Mouse (Mus musculus): ENCODE measurements around the gene Hist1h3c.

DNA sequence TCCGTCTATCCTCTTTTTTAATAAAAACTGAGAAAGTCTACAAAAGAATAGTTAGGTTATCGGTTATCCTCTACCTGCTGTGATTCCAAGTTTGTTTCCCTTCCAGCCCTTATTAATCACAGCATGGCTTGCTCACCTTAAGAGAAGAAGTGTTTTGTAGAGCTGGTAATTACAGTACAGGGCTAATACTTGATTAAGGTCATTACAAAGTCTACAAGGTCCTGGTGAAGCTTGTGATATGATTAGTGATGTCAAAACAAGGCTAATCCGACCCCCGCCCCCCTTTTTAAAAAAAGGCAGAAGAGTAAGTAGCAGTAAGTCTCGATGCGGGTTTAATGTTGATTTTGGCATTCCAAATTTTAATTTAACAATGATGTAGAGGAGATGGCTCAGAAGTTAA lies 46.4 kb downstream of the Hist1h3c start:
- TF ChIP-seq CTCF (IDR thresholded peaks at IDR 0.05; ENCODE audit: extremely low read depth, insufficient read depth, low read length), result no peak
- TF ChIP-seq POLR2A (IDR thresholded peaks at IDR 0.05; ENCODE audit: extremely low read depth, insufficient read depth, low read length), result no peak

Data from cortical plate, adult 2 months (tissue).